Mouse (Mus musculus): Measurements from ENCODE around the gene Clta. TPM values are rescaled to one million over a fixed set of nuclear protein-coding genes. Genes with fewer than 3 reads are reported as not detected.

Gene Clta
- total and polyA plus RNA-seq, 3 experiments, result 451 to 589 TPM; not detected in 1

DNA sequence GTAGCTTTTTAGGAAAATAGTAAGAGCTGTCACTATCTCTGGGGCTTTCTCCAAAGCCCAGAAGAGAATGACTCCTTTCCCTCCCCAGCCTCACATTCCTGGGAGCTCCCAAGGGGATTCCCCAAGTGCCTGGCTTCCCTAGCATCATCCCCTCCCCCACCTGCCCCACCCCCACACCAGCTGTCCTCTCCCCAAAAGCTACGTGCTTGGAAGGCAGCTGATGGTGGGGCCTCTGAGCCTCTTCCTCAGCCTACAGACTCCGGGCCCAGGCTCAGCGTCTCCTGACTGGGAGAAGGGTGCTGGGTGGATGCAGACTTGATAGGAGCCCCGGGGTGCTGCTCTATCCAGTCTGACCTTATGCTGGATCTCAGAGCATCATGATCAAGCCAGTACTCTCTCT is 34.9 kb upstream of the Clta start:
- Histone ChIP-seq H3K9ac (ENCODE audit: control insufficient read depth, low read depth, low read length, poor library complexity, severe bottlenecking) (no peak overlapping the region), H3K36me3 (ENCODE audit: control insufficient read depth in 1 of 2, insufficient read depth in 2 of 2, low read length in 2 of 2) (peaks cover 0 to 45% of the 10 kb centered on the region in 2 experiments; a peak in 2 of 4 replicates), H3K9me3 (replicated peaks; ENCODE audit: insufficient read depth, low read length) (no peaks in the 10 kb centered on the region), H3K27ac (ENCODE audit: control insufficient read depth, low read depth, low read length) (no peak overlapping the region), H3K79me2 (ENCODE audit: control insufficient read depth, insufficient read depth, low read length, poor library complexity) (no peaks in the 10 kb centered on the region; the same call in 1 of the 2 replicates), H3K4me1 (ENCODE audit: control insufficient read depth in 1 of 2, insufficient read depth in 2 of 2, low read length in 2 of 2) (peaks cover 27 to 52% of the 10 kb centered on the region in 2 experiments), H3K27me3 (ENCODE audit: control insufficient read depth in 1 of 2, insufficient read depth in 2 of 2, low read length in 2 of 2) (no peaks in the 10 kb centered on the region), H3K4me3 (ENCODE audit: control insufficient read depth in 1 of 2, insufficient read depth in 1 of 2, low read depth in 2 of 2, low read length in 2 of 2) (no peak overlapping the region)
- TF ChIP-seq MAFK (IDR thresholded peaks at IDR 0.05; ENCODE audit: borderline replicate concordance, low read depth, low read length), result no peak
- no peak for TF ChIP-seq TAL1 (IDR thresholded peaks at IDR 0.05; ENCODE audit: low read length)
- no peak for TF ChIP-seq NRF1 (IDR thresholded peaks at IDR 0.05; ENCODE audit: insufficient read depth, low read depth, low read length, poor library complexity, severe bottlenecking)
- TF ChIP-seq TCF12 (IDR thresholded peaks at IDR 0.05; ENCODE audit: low read depth, low read length), result no peak
- TF ChIP-seq POLR2AphosphoS5 (IDR thresholded peaks at IDR 0.05; ENCODE audit: borderline replicate concordance, low read depth, low read length), result no peak
- TF ChIP-seq ZNF384 (IDR thresholded peaks at IDR 0.05; ENCODE audit: low read depth, low read length), result no peak
- no peak for TF ChIP-seq GABPA (IDR thresholded peaks at IDR 0.05; ENCODE audit: low read depth, low read length)
- no peak for TF ChIP-seq TBP (IDR thresholded peaks at IDR 0.05; ENCODE audit: low read depth, low read length)
- DNase-seq (ENCODE audit: low read depth, low spot score), result no peak

DNA sequence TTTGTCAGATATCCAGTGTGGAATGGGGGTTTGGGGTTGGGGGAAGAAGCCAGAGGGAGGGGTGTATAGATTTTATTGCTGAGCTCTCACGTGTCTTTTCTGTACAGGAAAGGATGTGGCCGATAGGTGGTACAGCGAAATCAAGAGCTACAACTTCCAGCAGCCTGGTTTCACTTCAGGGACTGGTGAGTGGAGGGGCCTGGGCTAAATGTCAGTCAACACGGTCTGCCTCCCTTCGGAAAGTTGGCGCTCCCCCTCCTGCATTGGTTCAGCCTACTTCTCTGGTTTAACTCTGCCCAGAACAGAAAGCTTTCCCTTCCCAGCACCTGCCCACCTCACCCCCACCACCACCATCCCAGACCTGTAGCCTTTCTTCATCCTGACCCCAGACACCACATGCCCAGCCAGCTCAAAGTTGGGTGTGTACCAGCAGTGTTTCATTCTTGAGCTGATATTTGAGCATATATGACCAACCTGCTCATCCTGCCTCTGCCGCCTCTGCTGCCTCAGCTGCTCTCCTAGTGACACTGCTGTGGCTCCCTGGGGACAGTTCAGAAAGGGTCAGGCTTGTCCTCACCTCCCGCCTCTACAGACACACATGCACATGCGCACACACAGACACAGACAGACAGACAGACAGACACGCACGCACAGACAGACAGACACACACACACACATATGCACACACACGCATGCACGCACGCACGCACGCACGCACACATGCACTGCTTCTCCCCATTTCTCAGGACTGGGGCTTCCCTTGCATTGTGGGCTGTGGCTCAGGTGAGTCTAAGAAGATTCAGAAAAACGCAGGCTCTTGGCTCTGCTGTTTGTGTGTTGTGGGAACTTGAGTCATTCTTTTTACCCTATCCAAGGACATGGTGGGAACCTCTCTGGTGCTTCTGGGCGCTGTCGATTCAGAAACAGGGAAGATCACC is 33.6 kb upstream of the Clta start:
- Histone ChIP-seq H3K9me3 (replicated peaks; ENCODE audit: insufficient read depth, low read length) (no peaks in the 10 kb centered on the region), H3K4me3 (ENCODE audit: control insufficient read depth in 1 of 2, insufficient read depth in 1 of 2, low read depth in 2 of 2, low read length in 2 of 2) (no peak overlapping the region), H3K27me3 (ENCODE audit: control insufficient read depth in 1 of 2, insufficient read depth in 2 of 2, low read length in 2 of 2) (no peaks in the 10 kb centered on the region), H3K36me3 (ENCODE audit: control insufficient read depth in 1 of 2, insufficient read depth in 2 of 2, low read length in 2 of 2) (peaks cover 0 to 42% of the 10 kb centered on the region in 2 experiments; a peak in 2 of 4 replicates), H3K4me1 (ENCODE audit: control insufficient read depth in 1 of 2, insufficient read depth in 2 of 2, low read length in 2 of 2) (peaks cover 24 to 51% of the 10 kb centered on the region in 2 experiments), H3K9ac (ENCODE audit: control insufficient read depth, low read depth, low read length, poor library complexity, severe bottlenecking) (no peak overlapping the region), H3K27ac (ENCODE audit: control insufficient read depth, low read depth, low read length) (no peak overlapping the region), H3K79me2 (ENCODE audit: control insufficient read depth, insufficient read depth, low read length, poor library complexity) (no peaks in the 10 kb centered on the region; the same call in 1 of the 2 replicates)
- no peak for DNase-seq (ENCODE audit: low read depth, low spot score)
- TF ChIP-seq POLR2A (IDR thresholded peaks at IDR 0.05; ENCODE audit: control insufficient read depth in 1 of 2, insufficient read depth in 1 of 2, low read depth in 1 of 2, low read length in 2 of 2, poor library complexity in 1 of 2) (no peak), POLR2AphosphoS2 (IDR thresholded peaks at IDR 0.05; ENCODE audit: low read length) (no peak), SMC3 (IDR thresholded peaks at IDR 0.05; ENCODE audit: low read depth, low read length) (no peak), HCFC1 (IDR thresholded peaks at IDR 0.05; ENCODE audit: low read depth, low read length) (no peak)
